Mouse (Mus musculus): ENCODE data around the gene Zc3h18.
A peak's percentile ranks its signal among the peaks of the same experiment; 100 is the strongest.

DNA sequence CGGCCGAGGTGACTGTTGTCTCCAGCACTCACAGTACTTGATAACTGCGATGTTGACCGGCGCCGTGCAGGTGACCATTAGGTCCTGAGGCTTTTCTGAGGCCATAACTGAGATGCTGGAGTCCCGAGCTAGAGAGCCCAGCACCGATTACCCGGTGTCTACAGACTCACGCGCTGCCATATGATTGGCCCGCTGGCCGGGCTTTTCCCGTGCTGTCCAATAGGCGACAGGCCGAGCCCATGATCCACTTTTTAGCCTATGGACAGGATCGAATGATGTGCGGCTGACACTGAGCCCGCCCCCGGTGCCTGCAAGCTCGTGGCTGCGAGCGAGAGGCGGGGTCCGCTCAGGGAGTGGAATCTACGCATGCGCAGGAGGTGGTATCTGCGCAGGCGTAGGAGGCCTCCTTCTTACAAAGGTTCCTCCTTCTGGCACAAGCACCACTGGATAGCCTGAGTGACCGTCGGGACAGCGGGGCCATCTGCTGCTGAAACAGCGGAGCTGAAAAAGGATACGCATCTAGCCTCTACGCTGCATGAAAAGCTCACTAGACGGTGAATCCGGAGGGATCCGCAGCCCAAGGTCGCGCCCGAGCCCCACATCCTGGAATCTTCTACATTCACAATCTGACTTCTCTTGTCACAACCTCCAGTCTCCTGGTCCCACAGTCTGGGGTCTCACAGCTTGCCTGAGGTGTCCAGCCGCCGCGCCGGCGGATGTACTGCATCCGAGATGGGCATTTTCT is 67.0 kb downstream of the Zc3h18 start, which contains the start of gene Mvd:
- TF ChIP-seq USF1 (IDR thresholded peaks at IDR 0.05; ENCODE audit: low read depth, low read length) (peak; percentile 56; the same call in 1 of the 2 replicates), CTCF (IDR thresholded peaks at IDR 0.05 in 2 of 3, conservative IDR thresholded peaks at IDR 0.05 in 1 of 3; ENCODE audit: control insufficient read depth in 1 of 3, insufficient read depth in 1 of 3, low read depth in 2 of 3, low read length in 3 of 3, poor library complexity in 1 of 3, severe bottlenecking in 1 of 3) (no peak; a peak in 1 of 6 replicates), GATA1 (IDR thresholded peaks at IDR 0.05; ENCODE audit: low read depth, low read length) (no peak), MAX (IDR thresholded peaks at IDR 0.05; ENCODE audit: low read length) (peak; percentile 58; the same call in 1 of the 2 replicates), NELFE (IDR thresholded peaks at IDR 0.05; ENCODE audit: low read depth, low read length) (peak; percentile 87), MAZ (IDR thresholded peaks at IDR 0.05; ENCODE audit: low read depth, low read length) (no peak), BHLHE40 (IDR thresholded peaks at IDR 0.05; ENCODE audit: borderline replicate concordance, low read depth, low read length) (no peak), TCF12 (IDR thresholded peaks at IDR 0.05; ENCODE audit: low read depth, low read length) (0 out of 2 replicates have a peak, but pooled peaks have one; percentile 22), ETS1 (IDR thresholded peaks at IDR 0.05; ENCODE audit: low read depth, low read length) (no peak), POLR2A (IDR thresholded peaks at IDR 0.05; ENCODE audit: control insufficient read depth in 1 of 2, insufficient read depth in 1 of 2, low read depth in 1 of 2, low read length in 2 of 2, poor library complexity in 1 of 2) (peak; percentile 66 to 92; a peak in 3 of 4 replicates), CHD2 (IDR thresholded peaks at IDR 0.05; ENCODE audit: low read length) (no peak)

Measured in MEL (cell line).